Mouse (Mus musculus) brain, embryonic 18.5 days (tissue): ENCODE measurements around the gene Nanos1.
A peak's percentile ranks its signal among the peaks of the same experiment; 100 is the strongest.

ENCODE experiments used
- DNase-seq: peaks from one replicate; pipeline ENCODE4 v3.0.0-alpha.2; 2012; ENCODE audit warnings: low read depth, low spot score

Gene Nanos1

GRCm38 (mm10) chr19:60755438-60756191 is at the start of gene Nanos1:
Gene Nanos1, plus strand, starts transcription at chr19:60755987.
- DNase-seq, result peak; percentile 78

GRCm38 (mm10) chr19:60709193-60709900 is 46.4 kb upstream of the Nanos1 start:
- no peak for DNase-seq

GRCm38 (mm10) chr19:60710196-60710595 is 45.6 kb upstream of the Nanos1 start:
- no peak for DNase-seq

GRCm38 (mm10) chr19:60712577-60712976 is 43.2 kb upstream of the Nanos1 start:
- DNase-seq, result no peak

- DNase-seq, result peak; percentile 16
Measured at GRCm38 (mm10) chr19:60716381-60716780, 39.4 kb upstream of the Nanos1 start.

GRCm38 (mm10) chr19:60730281-60730852 is 25.4 kb upstream of the Nanos1 start:
- DNase-seq, result no peak

GRCm38 (mm10) chr19:60731299-60731698 is 24.5 kb upstream of the Nanos1 start:
- no peak for DNase-seq

- DNase-seq, result no peak
Measured at GRCm38 (mm10) chr19:60731966-60732365, 23.8 kb upstream of the Nanos1 start.

GRCm38 (mm10) chr19:60740560-60740959 is 15.2 kb upstream of the Nanos1 start:
- no peak for DNase-seq

GRCm38 (mm10) chr19:60743767-60744547 is 11.8 kb upstream of the Nanos1 start:
- DNase-seq, result no peak

- DNase-seq, result no peak
Measured at GRCm38 (mm10) chr19:60747801-60748200, 8.0 kb upstream of the Nanos1 start.

- DNase-seq, result peak; percentile 6
Measured at GRCm38 (mm10) chr19:60756192-60757098, 658 bp downstream of the Nanos1 start.

- DNase-seq, result no peak
Measured at GRCm38 (mm10) chr19:60757099-60757785, 1.5 kb downstream of the Nanos1 start.

- no peak for DNase-seq
Measured at GRCm38 (mm10) chr19:60758896-60759835, 3.4 kb downstream of the Nanos1 start.

- no peak for DNase-seq
Measured at GRCm38 (mm10) chr19:60773366-60773765, 17.6 kb downstream of the Nanos1 start.

GRCm38 (mm10) chr19:60782034-60782433 is 26.2 kb downstream of the Nanos1 start:
- DNase-seq, result no peak

GRCm38 (mm10) chr19:60784712-60785111 is 28.9 kb downstream of the Nanos1 start:
- no peak for DNase-seq

GRCm38 (mm10) chr19:60787465-60788150 is 31.8 kb downstream of the Nanos1 start:
- DNase-seq, result no peak
